ENCODE assay signal across 8 mouse cellular contexts in the genomic region with DNA sequence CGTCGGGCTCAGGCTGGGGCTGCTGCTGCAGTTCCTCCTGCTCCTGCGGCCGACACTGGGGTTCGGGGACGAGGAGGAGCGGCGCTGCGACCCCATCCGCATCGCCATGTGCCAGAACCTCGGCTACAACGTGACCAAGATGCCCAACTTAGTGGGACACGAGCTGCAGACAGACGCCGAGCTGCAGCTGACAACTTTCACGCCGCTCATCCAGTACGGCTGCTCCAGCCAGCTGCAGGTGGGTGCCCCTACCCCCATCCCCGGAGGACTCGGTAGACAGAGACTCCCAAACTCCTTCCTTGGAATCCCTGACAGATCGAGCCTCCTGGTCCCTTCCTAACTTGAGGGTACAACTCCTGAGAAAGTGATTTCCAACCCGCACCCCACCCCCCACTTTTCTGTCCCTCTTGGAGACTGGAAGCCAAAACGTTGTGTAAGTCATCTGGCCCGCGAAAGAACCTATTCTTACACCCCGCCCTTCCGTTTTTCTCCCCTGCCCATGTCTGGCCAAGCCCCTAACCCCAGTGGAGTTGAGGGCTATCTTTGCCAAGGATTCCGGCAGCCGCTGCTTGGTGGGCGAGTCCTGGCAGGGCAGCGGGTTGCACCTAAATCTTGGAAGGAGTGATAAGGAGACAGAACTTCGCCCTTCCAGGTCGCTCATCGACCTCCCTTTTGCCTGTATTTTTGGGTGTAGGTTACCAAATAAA. TPM values are rescaled to one million over a fixed set of nuclear protein-coding genes. Genes with fewer than 3 reads are reported as not detected.
DNase-seq lines count a peak whose midpoint lies in the region; ATAC-seq and TF ChIP-seq lines count a peak whose summit lies in the region.

No protein-coding gene starts in this region.

- TF ChIP-seq POLR2A in brain, embryonic 14.5 days (IDR thresholded peaks at IDR 0.05; ENCODE audit: borderline replicate concordance, extremely low read depth, insufficient read depth, insufficient read length, poor library complexity, severe bottlenecking), result no peak

- no peak for TF ChIP-seq CTCF in brain, embryonic 14.5 days (IDR thresholded peaks at IDR 0.05; ENCODE audit: borderline replicate concordance, extremely low read depth, insufficient read depth, insufficient read length)

- H3K36me3 ChIP-seq in neural tube, embryonic 14.5 days (ENCODE audit: control insufficient read depth, insufficient read depth, low read length), result no peaks in the 10 kb centered on the region

- intact Hi-C loops in gastrocnemius, postnatal 36 days (cut with DNase I), result no loop called here

- no peaks in the 10 kb centered on the region for H3K27me3 ChIP-seq in neural tube, embryonic 14.5 days (ENCODE audit: control insufficient read depth, insufficient read depth, low read length)

- H3K4me3 ChIP-seq in neural tube, embryonic 14.5 days (ENCODE audit: low read depth, low read length), result peak overlapping the region; percentile 67

- H3K4me2 ChIP-seq in neural tube, embryonic 14.5 days (ENCODE audit: low read depth, low read length), result peak overlapping the region; percentile 99

- no peaks in the 10 kb centered on the region for H3K9me3 ChIP-seq in neural tube, embryonic 14.5 days (ENCODE audit: control insufficient read depth, low read length)

- peak overlapping the region; percentile 28 for H3K27ac ChIP-seq in neural tube, embryonic 14.5 days (ENCODE audit: low read depth, low read length)

- H3K4me1 ChIP-seq in neural tube, embryonic 14.5 days (ENCODE audit: control insufficient read depth, insufficient read depth, low read length), result no peaks in the 10 kb centered on the region

- peak overlapping the region; percentile 69 for H3K9ac ChIP-seq in neural tube, embryonic 14.5 days (replicated peaks; ENCODE audit: low read depth, low read length)

- DNase-seq in right cerebral cortex, postnatal 14 days, result peak; percentile 30
- no peak for DNase-seq in right cerebral cortex, postnatal 25 days
- DNase-seq in brain, embryonic 14.5 days (ENCODE audit: low read depth), result peak; percentile 21
- peak; percentile 58 to 66 for DNase-seq in gastrocnemius, postnatal 36 days
- DNase-seq in lung, adult 18-20 months, result peak; percentile 58 to 70
- DNase-seq in spleen, postnatal 36 days (ENCODE audit: low spot score in 2 of 2), result no peak

- ATAC-seq in inflammation-experienced regulatory T-cells, adult 6 months, result peak; percentile 19
- ATAC-seq in neural tube, embryonic 14.5 days (ENCODE audit: low read depth), result no peak; the same call in 1 of the 2 replicates

- under 1% methylated on average over 33 of the region's 35 CpGs for WGBS in neural tube, embryonic 14.5 days

RNA-seq across cellular contexts. Expression of a gene that starts 0.7 kb away (rescaled TPM):
- polyA plus RNA-seq in brain, embryonic 14.5 days (2012; rRNA removed), result 2.4 and 3.1 TPM in 2 replicates
- 10 to 100 TPM; 15.1 to 38.5 TPM for total RNA-seq in gastrocnemius, postnatal 36 days (2021)
- not detected for polyA plus RNA-seq in inflammation-experienced regulatory T-cells, adult 6 months (2017; shearing (Covaris generic))
- polyA plus RNA-seq in neural tube, embryonic 14.5 days (2014; fragmentation: Nextera tagmentation; extraction: Ambion mirVana), result 2.8 and 3.8 TPM in 2 replicates

RNA-seq across cellular contexts. Expression of a gene that starts 0.9 kb away (rescaled TPM):
- 12.8 and 17.4 TPM in 2 replicates for polyA plus RNA-seq in brain, embryonic 14.5 days (2012; rRNA removed)
- total RNA-seq in gastrocnemius, postnatal 36 days (2021), result 10 to 100 TPM; 15.5 to 18.3 TPM
- polyA plus RNA-seq in inflammation-experienced regulatory T-cells, adult 6 months (2017; shearing (Covaris generic)), result 10 to 100 TPM; 23.2 to 30.3 (median 26.3) TPM
- polyA plus RNA-seq in neural tube, embryonic 14.5 days (2014; fragmentation: Nextera tagmentation; extraction: Ambion mirVana), result 31.7 and 36.4 TPM in 2 replicates

Comparison
In these comparisons a context has a peak if more than half of its experiments do, and no peak if none do; other contexts are left out.
1. DNase-seq: peak in right cerebral cortex, postnatal 14 days (single experiment), brain, embryonic 14.5 days (single experiment), gastrocnemius, postnatal 36 days (2 of 2) and lung, adult 18-20 months (2 of 2); none in right cerebral cortex, postnatal 25 days (single experiment) and spleen, postnatal 36 days (0 of 2).